Mouse (Mus musculus) heart, postnatal 0 days (tissue): ENCODE data around the gene Kif13a.

Experiments
- CTCF ChIP-seq: IDR thresholded peaks from 2 replicates; pipeline ENCODE4 v1.5.1; 2016; ENCODE audit warnings: antibody characterized with exemption, control low read depth, low read depth
- EP300 ChIP-seq: IDR thresholded peaks from 2 replicates; pipeline ENCODE4 v1.6.1; 2016; ENCODE audit warnings: antibody characterized with exemption, low read depth

- TF ChIP-seq CTCF = no peak
- TF ChIP-seq EP300 = no peak
Observed at GRCm38 (mm10) chr13:46875377-46875776, 54.3 kb downstream of the Kif13a start.
